Mouse (Mus musculus) E14TG2a.4 (cell line): ENCODE data around the gene Azin2.
A peak's percentile ranks its signal among the peaks of the same experiment; 100 is the strongest.

Experiments
- CTCF ChIP-seq: conservative IDR thresholded peaks from 2 replicates; pipeline ENCODE4 v1.5.1; 2014; ENCODE audit warnings: low read length
- NANOG ChIP-seq: IDR thresholded peaks from 2 replicates; pipeline ENCODE4 v1.6.1; 2014; ENCODE audit warnings: borderline replicate concordance, low read length, mixed read lengths

GRCm38 (mm10) chr4:128971065-128971694 is 8.9 kb upstream of the Azin2 start:
- TF ChIP-seq CTCF (peak; percentile 70), NANOG (no peak)
